Mouse (Mus musculus): ENCODE measurements around the gene Klhl21.

Klhl21 gene

GRCm38 (mm10) chr4:152008622-152009075, at the start of gene Klhl21:
Gene Klhl21 (plus strand): TSS chr4:152008803.
- DNase-seq (ENCODE audit: extremely low spot score, low read depth, low spot score): no peak

GRCm38 (mm10) chr4:151959849-151960512, 48.6 kb upstream of the Klhl21 start:
- no peak for DNase-seq (ENCODE audit: extremely low spot score, low read depth, low spot score)

- DNase-seq (ENCODE audit: extremely low spot score, low read depth, low spot score): no peak
Measured at GRCm38 (mm10) chr4:151960513-151960854, 48.1 kb upstream of the Klhl21 start.

- no peak for DNase-seq (ENCODE audit: extremely low spot score, low read depth, low spot score)
Measured at GRCm38 (mm10) chr4:151962817-151963216, 45.8 kb upstream of the Klhl21 start.

GRCm38 (mm10) chr4:151968204-151968921, 40.2 kb upstream of the Klhl21 start:
- DNase-seq (ENCODE audit: extremely low spot score, low read depth, low spot score): no peak

- no peak for DNase-seq (ENCODE audit: extremely low spot score, low read depth, low spot score)
Measured at GRCm38 (mm10) chr4:151972221-151972967, 36.2 kb upstream of the Klhl21 start.

- no peak for DNase-seq (ENCODE audit: extremely low spot score, low read depth, low spot score)
Measured at GRCm38 (mm10) chr4:151975441-151975840, 33.2 kb upstream of the Klhl21 start.

- no peak for DNase-seq (ENCODE audit: extremely low spot score, low read depth, low spot score)
Measured at GRCm38 (mm10) chr4:151977748-151978147, 30.9 kb upstream of the Klhl21 start.

- no peak for DNase-seq (ENCODE audit: extremely low spot score, low read depth, low spot score)
Measured at GRCm38 (mm10) chr4:151980699-151981098, 27.9 kb upstream of the Klhl21 start.

GRCm38 (mm10) chr4:151981363-151981762, 27.2 kb upstream of the Klhl21 start:
- no peak for DNase-seq (ENCODE audit: extremely low spot score, low read depth, low spot score)

- no peak for DNase-seq (ENCODE audit: extremely low spot score, low read depth, low spot score)
Measured at GRCm38 (mm10) chr4:151983043-151983442, 25.6 kb upstream of the Klhl21 start.

- no peak for DNase-seq (ENCODE audit: extremely low spot score, low read depth, low spot score)
Measured at GRCm38 (mm10) chr4:151983560-151983959, 25.0 kb upstream of the Klhl21 start.

GRCm38 (mm10) chr4:151985886-151986285, 22.7 kb upstream of the Klhl21 start:
- no peak for DNase-seq (ENCODE audit: extremely low spot score, low read depth, low spot score)

GRCm38 (mm10) chr4:151986650-151987049, 22.0 kb upstream of the Klhl21 start:
- no peak for DNase-seq (ENCODE audit: extremely low spot score, low read depth, low spot score)

- no peak for DNase-seq (ENCODE audit: extremely low spot score, low read depth, low spot score)
Measured at GRCm38 (mm10) chr4:151988014-151988341, 20.6 kb upstream of the Klhl21 start.

GRCm38 (mm10) chr4:151988342-151989109, 20.1 kb upstream of the Klhl21 start, which contains the start of gene Thap3:
Gene Thap3 (minus strand): TSS chr4:151988997.
- DNase-seq (ENCODE audit: extremely low spot score, low read depth, low spot score): no peak

- no peak for DNase-seq (ENCODE audit: extremely low spot score, low read depth, low spot score)
Measured at GRCm38 (mm10) chr4:151989110-151989488, 19.5 kb upstream of the Klhl21 start.

GRCm38 (mm10) chr4:151992091-151992490, 16.5 kb upstream of the Klhl21 start:
- no peak for DNase-seq (ENCODE audit: extremely low spot score, low read depth, low spot score)

- DNase-seq (ENCODE audit: extremely low spot score, low read depth, low spot score): no peak
Measured at GRCm38 (mm10) chr4:151993035-151993434, 15.6 kb upstream of the Klhl21 start.

GRCm38 (mm10) chr4:151994228-151995171, 14.1 kb upstream of the Klhl21 start:
- no peak for DNase-seq (ENCODE audit: extremely low spot score, low read depth, low spot score)
